Mouse (Mus musculus) heart, adult 8-10 months (tissue): ENCODE data around the gene Npm1. TPM values are rescaled to one million over a fixed set of nuclear protein-coding genes. Genes with fewer than 3 reads are reported as not detected.

Experiments used
- DNase-seq: peaks from one replicate; pipeline ENCODE4 v3.0.0; 2022; ENCODE audit warnings: low spot score
- total RNA-seq, 4 experiments: library from RNA; stranded (reverse); gene quantifications; 2 replicates each; pipeline ENCODE4 v1.2.4; 2022

Npm1 gene
- total RNA-seq, 4 experiments from 2014 or later, result 139 to 175 (median 148) TPM

DNA sequence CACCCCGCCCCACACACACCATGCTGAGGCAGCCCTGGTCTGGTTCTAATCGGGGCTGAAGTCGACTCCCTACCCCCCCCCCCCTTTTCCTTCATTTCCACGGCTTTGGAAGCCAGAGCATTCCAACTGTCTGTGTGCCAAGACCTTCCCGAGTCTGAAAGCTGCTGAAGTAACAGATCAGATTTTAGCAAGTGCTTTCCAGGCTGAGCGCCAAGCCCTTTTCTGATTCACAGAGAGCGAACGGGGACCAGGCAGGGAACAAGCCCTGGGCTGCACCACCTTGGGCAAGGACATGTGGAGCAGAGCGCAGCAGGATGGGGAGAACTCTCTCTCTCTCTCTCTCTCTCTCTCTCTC is 16.9 kb downstream of the Npm1 start:
- DNase-seq, result peak; percentile 77

GRCm38 (mm10) chr11:33145201-33146142 is 17.5 kb downstream of the Npm1 start:
- DNase-seq, result no peak

GRCm38 (mm10) chr11:33143906-33144305 is 19.1 kb downstream of the Npm1 start:
- DNase-seq, result no peak

- DNase-seq, result no peak
Observed at GRCm38 (mm10) chr11:33142801-33143200, 20.2 kb downstream of the Npm1 start.

GRCm38 (mm10) chr11:33140111-33140460 is 22.9 kb downstream of the Npm1 start:
- no peak for DNase-seq

GRCm38 (mm10) chr11:33139458-33140110 is 23.4 kb downstream of the Npm1 start:
- DNase-seq, result no peak

DNA sequence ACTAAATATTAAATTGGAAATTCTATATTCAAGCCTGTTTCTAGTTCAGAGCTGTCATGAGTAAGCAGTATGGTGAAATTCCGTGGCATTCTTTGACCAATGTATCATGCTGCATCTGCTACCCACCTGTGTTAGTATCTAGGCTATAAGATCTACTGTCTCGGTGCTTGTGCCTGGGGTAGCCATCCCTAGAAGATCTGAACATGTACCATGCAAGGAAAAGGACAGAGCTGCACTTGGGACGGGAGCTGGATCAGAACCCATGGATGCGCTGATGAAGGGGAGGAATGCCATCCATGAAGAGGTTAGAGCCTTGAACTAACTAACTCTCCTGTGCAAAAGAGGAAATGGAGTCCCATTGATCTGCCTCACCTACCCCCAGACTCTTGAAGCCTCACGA is 24.3 kb downstream of the Npm1 start:
- DNase-seq, result no peak

GRCm38 (mm10) chr11:33134391-33134986 is 28.5 kb downstream of the Npm1 start:
- no peak for DNase-seq

DNA sequence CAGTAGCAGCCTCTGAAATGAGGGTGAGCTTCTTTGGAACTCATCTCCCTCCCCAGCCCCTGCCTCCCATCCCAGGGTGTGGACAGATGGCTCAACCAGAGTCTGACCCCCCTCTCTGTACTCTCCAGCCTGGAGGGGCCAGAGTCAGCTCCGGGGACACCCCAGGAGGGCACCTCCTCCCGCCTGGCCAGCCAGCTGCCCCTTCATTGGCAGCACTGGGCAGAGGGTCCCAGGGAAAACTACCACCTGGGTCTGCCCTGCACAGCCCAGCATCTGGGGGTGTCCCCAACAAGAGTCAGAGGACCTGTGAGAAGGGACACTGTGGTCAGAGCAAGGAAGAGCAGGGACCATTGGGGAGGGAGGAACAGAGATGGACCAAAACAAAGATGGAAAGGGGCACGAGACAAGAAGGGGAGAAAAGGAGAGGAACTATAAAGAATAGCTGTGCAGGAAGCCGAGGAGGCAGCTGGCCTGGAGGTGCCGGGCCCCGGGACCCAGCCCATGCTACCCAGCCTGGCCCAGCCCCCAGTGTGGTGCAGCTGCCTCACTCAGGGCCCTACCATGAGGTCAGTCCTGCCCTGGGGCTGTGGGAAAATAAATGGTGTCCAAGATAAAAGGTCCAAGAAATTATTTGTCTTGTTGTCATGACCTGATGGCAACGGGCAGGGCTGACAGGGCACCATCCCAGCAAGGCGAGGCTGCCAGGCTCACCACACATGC is 30.2 kb downstream of the Npm1 start:
- DNase-seq, result no peak

DNA sequence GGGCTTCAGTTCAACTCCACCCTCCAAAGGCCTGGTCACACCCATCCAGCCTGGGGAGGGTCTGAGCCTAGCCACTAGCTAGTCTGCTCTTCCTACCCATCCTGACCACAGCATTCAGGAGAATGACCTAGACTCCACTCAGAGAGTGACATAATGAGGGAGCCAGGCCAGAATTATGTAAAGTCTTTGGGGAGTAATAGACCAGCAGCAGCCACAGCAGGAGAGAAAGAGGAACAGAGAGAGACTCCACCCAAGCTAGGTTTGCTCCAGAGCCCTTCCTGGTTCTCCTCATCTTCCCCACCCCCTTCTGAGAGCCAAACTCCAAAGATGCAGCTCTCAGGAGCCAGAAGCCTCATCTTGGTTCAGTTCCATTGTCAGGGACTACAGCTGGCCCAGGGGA is 35.9 kb downstream of the Npm1 start:
- DNase-seq, result no peak

- DNase-seq, result no peak
Observed at GRCm38 (mm10) chr11:33122575-33123268, 40.3 kb downstream of the Npm1 start.

- DNase-seq, result no peak
Observed at GRCm38 (mm10) chr11:33119556-33119955, 43.5 kb downstream of the Npm1 start.

GRCm38 (mm10) chr11:33119116-33119515 is 43.9 kb downstream of the Npm1 start:
- DNase-seq, result no peak

- no peak for DNase-seq
Observed at GRCm38 (mm10) chr11:33118480-33118879, 44.5 kb downstream of the Npm1 start.

DNA sequence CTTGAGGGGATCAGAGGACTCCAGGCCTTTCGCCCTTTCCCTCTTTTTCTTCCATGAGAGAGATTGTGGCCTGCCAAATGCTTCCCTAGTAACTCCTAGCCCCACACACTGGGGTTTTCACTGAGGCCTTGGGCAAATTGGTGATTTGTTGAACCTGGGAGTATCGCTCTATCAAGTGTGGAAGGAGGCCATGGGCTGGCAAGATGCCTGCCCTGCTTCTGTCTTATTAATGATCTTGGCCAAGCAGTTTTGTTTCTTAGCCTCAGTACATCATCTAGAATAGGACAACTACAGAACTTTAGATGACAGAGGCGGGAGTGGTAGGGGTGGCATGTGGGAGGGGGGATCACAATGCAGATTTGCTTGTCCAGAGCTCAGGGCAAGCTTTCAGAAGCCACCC is 47.2 kb downstream of the Npm1 start:
- no peak for DNase-seq

DNA sequence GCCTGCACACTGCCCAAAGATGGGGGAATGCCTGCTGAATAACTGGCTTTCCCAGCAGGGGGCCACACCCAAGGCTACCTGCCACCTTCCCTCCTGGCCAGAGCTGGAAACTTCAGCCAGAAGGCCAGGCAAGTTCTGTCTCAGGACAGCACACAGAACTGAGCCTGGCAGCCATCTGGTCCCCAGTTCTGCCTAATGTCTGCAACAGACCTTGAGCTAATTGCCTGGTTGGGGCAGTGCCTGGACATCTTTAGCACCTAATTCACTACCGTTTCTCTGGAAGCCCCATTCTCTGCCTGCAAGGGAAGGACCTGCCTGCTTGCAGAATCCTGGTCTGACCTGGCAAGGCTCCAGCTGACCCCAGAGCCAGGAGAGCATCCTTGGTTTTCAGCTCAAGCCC is 50.6 kb downstream of the Npm1 start:
- DNase-seq, result no peak

DNA sequence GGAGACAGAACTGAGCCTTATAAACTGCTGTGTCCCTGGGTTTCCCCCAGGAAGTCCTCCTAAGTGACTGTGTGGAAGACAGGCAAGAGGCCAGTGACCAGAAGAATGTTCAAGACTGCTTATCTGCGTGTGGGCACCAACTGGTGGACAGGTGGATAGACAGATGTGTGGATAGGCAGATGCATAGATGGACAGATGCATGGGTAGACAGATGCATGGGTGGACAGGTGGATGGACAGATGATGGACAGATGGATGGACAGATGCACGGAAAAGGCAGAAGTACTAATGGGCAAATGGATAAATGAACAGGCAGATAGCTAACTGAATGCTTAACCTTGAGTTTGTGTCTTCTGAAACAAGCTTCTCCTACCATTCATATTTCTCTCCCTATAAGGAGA is 52.9 kb downstream of the Npm1 start:
- no peak for DNase-seq

DNA sequence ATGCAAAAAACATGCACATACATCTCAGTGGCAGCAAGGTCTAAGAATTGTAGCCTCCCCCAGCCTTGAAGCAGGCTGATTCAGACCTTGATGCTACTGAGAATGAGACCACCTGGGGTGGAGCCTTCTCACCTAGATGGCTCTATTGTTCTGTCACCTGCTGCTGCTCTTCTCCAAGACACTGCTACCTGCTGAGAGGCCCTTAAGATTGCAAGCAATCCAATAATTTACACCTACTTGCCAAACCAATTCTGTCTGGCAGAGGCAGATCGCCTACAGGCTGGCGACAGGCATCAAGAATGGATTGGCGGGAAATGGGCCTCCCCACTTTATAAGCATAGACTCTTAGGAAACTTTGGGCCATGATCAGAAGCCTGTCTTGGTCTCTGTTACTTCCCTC is 55.5 kb downstream of the Npm1 start:
- DNase-seq, result no peak

DNA sequence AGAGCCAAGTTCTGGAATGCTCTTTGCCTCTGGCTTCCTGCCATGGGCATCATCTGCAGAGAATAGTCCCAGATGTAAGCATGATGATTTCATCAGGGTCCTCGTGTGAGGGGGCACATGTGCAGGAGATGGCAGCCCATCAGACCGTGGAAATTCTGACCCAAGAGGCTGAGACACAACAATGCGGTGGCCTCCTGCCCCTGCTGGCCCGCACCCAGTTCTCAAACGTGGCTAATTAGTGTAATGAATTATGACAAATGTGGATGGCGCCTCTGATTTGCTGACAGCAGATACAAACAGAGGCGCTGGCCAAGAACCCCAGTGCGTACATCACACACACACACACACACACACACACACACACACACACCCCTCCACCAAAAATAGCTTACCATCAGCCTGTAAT is 58.1 kb downstream of the Npm1 start:
- DNase-seq, result no peak

- no peak for DNase-seq
Observed at GRCm38 (mm10) chr11:33103291-33103943, 59.6 kb downstream of the Npm1 start.
